Mouse (Mus musculus): ENCODE data around the gene Nav2.

DNA sequence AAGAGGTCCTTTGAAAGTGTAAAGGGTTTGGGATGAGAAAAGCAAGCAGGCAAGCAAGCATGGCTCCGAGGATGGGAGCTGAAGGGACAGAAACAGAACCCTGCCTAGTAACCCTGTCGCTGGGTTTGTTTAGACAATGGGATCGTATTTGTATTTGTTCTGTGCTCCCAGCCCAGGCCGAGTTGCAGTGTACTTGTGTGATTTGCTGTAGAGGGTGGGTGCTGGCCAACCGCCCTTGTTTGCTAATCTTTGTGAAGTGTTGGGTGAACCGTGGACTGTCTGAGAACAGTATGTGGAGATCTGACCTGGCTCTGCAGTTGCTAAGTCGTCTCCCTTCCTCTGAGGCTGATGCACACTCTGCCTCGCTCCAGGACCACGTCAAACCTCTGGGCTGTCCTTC, 253.6 kb downstream of the Nav2 start:
- TF ChIP-seq GATA1 (IDR thresholded peaks at IDR 0.05; ENCODE audit: borderline replicate concordance, low read length) (no peak), FLI1 (IDR thresholded peaks at IDR 0.05; ENCODE audit: low read length) (no peak)
